Mouse (Mus musculus) testis, adult 2 months (tissue): ENCODE measurements at regions not wholly inside any gene's neighbourhood (a gene's known extent, or its start where the extent isn't known, plus 50 kb on each side); places are given as distances from the start of the nearest gene placed in this dataset.

Experiments used
- CTCF ChIP-seq: fragments of 200-500 bp; IDR thresholded peaks from 2 replicates; pipeline ENCODE4 v1.5.1; 2012; ENCODE audit warnings: low read depth, mild to moderate bottlenecking, inconsistent platforms, low read length, moderate library complexity; ENCODE audit not compliant: control insufficient read depth, insufficient read depth, insufficient replicate concordance
- POLR2A ChIP-seq: fragments of 200-500 bp; IDR thresholded peaks from 2 replicates; pipeline ENCODE4 v1.6.1; 2012; ENCODE audit warnings: low read depth, mild to moderate bottlenecking, inconsistent platforms, low read length, moderate library complexity; ENCODE audit not compliant: control insufficient read depth

DNA sequence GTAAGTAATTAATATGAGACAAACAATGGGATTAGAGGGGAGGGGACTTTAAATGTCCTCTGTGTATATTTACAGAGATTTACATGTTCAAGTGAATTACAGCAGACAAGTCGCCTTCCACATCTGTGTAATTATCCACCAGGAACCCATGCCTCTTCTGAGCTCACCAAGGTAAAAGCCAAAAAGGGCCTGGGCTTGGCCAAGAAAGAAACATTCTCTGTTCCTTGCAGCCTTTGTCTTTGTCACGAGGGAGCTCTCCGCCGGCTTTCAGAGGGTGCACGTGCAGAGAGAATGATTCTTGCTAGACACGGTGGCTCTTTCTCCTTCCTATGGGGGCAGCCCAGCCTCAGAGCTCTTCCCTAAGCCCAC, 195.6 kb downstream of the Spata18 start:
- TF ChIP-seq POLR2A (no peak), CTCF (no peak)
